Mouse (Mus musculus) erythroblast, embryonic 14.5 days (primary cell): ENCODE measurements at regions not wholly inside any gene's neighbourhood (a gene's known extent, or its start where the extent isn't known, plus 50 kb on each side); places are given as distances from the start of the nearest gene placed in this dataset.

Experiments used
- H3K27me3 ChIP-seq: 2 replicates; pipeline ENCODE4 v1.6.1; 2012; ENCODE audit warnings: inconsistent platforms; ENCODE audit not compliant: control insufficient read depth
- H3K36me3 ChIP-seq: 2 replicates; pipeline ENCODE4 v1.6.1; 2012; ENCODE audit warnings: mild to moderate bottlenecking, inconsistent platforms; ENCODE audit not compliant: control insufficient read depth
- H3K4me1 ChIP-seq: 2 replicates; pipeline ENCODE4 v1.6.1; 2012; ENCODE audit warnings: inconsistent platforms; ENCODE audit not compliant: control insufficient read depth
- H3K4me3 ChIP-seq: replicated peaks from 2 replicates; pipeline ENCODE3; 2012; ENCODE audit warnings: moderate library complexity, mild to moderate bottlenecking, inconsistent platforms
- H3K9me3 ChIP-seq: 2 replicates; pipeline ENCODE4 v1.6.1; 2012; ENCODE audit warnings: low read length, inconsistent platforms, mixed read lengths; ENCODE audit not compliant: control insufficient read depth
- GATA1 ChIP-seq: IDR thresholded peaks from 2 replicates; pipeline ENCODE4 v1.6.1; 2012; ENCODE audit warnings: low read length, inconsistent platforms, mixed read lengths
- TAL1 ChIP-seq: IDR thresholded peaks from 3 replicates; pipeline ENCODE4 v1.6.1; 2012; ENCODE audit warnings: low read length, inconsistent platforms, mixed read lengths

GRCm38 (mm10) chr11:112154712-112155319 lies 627.2 kb upstream of the Sox9 start:
- no peaks in the 10 kb centered on the region for H3K27me3 ChIP-seq
- no peak overlapping the region for H3K4me3 ChIP-seq
- TF ChIP-seq TAL1 (no peak), GATA1 (no peak)
- H3K4me1 ChIP-seq: no peaks in the 10 kb centered on the region
- no peaks in the 10 kb centered on the region for H3K36me3 ChIP-seq
- peaks cover 4% of the 10 kb centered on the region; the same call in 1 of the 2 replicates for H3K9me3 ChIP-seq

DNA sequence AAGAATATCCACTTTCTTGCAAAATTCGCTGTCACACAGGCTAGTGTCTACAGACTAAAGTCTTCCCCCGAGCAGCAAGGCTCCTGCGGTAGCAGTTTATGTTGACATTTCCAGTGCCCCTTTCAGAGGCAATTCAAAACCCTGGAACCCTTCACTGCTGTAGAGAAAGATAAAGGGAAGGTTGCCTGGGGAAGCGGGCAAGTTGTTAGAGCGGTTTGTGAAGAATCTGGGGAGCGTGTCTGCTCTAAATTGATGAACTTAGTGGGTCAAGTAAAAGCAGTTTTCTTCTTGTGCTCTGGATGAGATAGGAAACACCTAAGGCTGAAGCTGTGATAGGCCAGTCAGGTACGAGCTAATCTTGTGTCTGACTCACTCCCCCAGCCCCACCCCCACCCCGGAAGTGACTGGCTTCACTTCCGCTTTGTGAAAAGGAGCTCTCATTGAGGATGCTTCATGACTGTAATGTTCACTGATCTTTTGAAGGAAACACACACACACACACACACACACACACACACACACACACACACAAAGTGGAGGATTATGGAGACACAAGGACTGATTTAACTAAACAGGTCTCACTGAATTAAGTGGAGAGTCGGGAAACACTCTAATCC lies 626.6 kb upstream of the Sox9 start:
- TF ChIP-seq TAL1: no peak
- TF ChIP-seq GATA1: no peak

GRCm38 (mm10) chr11:112163681-112164265 lies 618.3 kb upstream of the Sox9 start:
- H3K4me1 ChIP-seq: no peaks in the 10 kb centered on the region
- TF ChIP-seq GATA1 (no peak), TAL1 (no peak)
- no peak overlapping the region for H3K4me3 ChIP-seq
- no peaks in the 10 kb centered on the region for H3K27me3 ChIP-seq
- peaks cover 15% of the 10 kb centered on the region for H3K9me3 ChIP-seq
- H3K36me3 ChIP-seq: no peaks in the 10 kb centered on the region

More for the DNA sequence above, 626.6 kb upstream of the Sox9 start:
- Histone ChIP-seq H3K9me3 (peaks cover 4% of the 10 kb centered on the region; the same call in 1 of the 2 replicates), H3K27me3 (no peaks in the 10 kb centered on the region), H3K4me3 (no peak overlapping the region), H3K36me3 (no peaks in the 10 kb centered on the region), H3K4me1 (no peaks in the 10 kb centered on the region)

GRCm38 (mm10) chr11:112173585-112173984 lies 608.4 kb upstream of the Sox9 start:
- no peaks in the 10 kb centered on the region for H3K36me3 ChIP-seq
- H3K27me3 ChIP-seq: no peaks in the 10 kb centered on the region
- no peak overlapping the region for H3K4me3 ChIP-seq
- H3K4me1 ChIP-seq: no peaks in the 10 kb centered on the region
- peaks cover 20% of the 10 kb centered on the region for H3K9me3 ChIP-seq
- no peak for TF ChIP-seq GATA1
- TF ChIP-seq TAL1: no peak

DNA sequence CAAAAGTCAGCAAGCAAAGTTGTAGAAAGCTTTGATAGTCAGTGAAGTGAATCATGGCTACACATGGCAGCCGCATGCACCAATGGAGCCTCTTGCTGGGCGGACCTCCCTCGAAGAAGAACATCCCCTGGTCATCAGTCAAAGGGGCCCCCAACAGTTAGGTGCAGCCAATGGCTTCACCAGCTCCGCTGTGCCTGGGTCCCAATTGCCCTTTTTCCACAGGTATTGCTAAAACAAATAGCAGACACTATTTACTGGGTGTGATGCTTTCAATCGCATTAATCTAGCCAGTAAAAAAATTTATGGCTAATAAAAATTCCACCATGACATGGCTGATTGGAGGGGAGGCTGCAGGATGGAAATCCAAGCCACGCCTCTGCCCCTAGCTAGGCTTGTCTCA lies 606.7 kb upstream of the Sox9 start:
- Histone ChIP-seq H3K4me3 (no peak overlapping the region), H3K9me3 (peaks cover 21% of the 10 kb centered on the region), H3K4me1 (no peaks in the 10 kb centered on the region), H3K27me3 (no peaks in the 10 kb centered on the region), H3K36me3 (no peaks in the 10 kb centered on the region)
- TF ChIP-seq TAL1: no peak
- no peak for TF ChIP-seq GATA1

GRCm38 (mm10) chr11:112180666-112181065 lies 601.4 kb upstream of the Sox9 start:
- Histone ChIP-seq H3K36me3 (no peaks in the 10 kb centered on the region), H3K4me1 (no peaks in the 10 kb centered on the region), H3K27me3 (no peaks in the 10 kb centered on the region), H3K4me3 (no peak overlapping the region), H3K9me3 (peaks cover 14% of the 10 kb centered on the region)
- no peak for TF ChIP-seq GATA1
- no peak for TF ChIP-seq TAL1

- Histone ChIP-seq H3K36me3 (no peaks in the 10 kb centered on the region), H3K4me1 (no peaks in the 10 kb centered on the region), H3K9me3 (no peaks in the 10 kb centered on the region), H3K27me3 (no peaks in the 10 kb centered on the region), H3K4me3 (no peak overlapping the region)
- TF ChIP-seq TAL1 (no peak), GATA1 (no peak)
Measured at GRCm38 (mm10) chr11:112197620-112198268, 584.3 kb upstream of the Sox9 start.

GRCm38 (mm10) chr11:112204561-112204960 lies 577.5 kb upstream of the Sox9 start:
- TF ChIP-seq GATA1 (no peak), TAL1 (no peak)
- Histone ChIP-seq H3K9me3 (no peaks in the 10 kb centered on the region), H3K4me1 (no peaks in the 10 kb centered on the region), H3K27me3 (no peaks in the 10 kb centered on the region), H3K36me3 (no peaks in the 10 kb centered on the region), H3K4me3 (no peak overlapping the region)

DNA sequence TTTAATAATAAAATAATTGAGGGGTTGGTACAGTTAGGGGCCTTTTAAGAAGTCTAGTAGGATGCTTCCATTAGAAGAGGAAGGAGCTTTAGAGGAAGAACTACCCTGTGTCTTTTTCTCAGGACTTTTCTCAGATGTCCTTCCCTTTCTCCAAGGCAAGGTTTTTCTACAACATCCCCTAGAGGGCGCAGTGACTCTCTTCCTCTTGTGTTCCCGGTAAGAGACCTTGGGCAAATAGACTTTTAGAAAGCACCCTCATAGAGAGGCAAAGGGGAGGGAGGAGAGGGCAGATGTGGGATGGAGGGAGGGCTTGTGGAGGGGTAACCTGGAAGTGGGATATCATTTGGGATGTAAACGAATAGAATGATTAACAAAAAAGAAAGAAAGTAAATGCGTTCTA lies 572.6 kb upstream of the Sox9 start:
- Histone ChIP-seq H3K36me3 (no peaks in the 10 kb centered on the region), H3K4me3 (no peak overlapping the region), H3K27me3 (no peaks in the 10 kb centered on the region), H3K4me1 (no peaks in the 10 kb centered on the region), H3K9me3 (no peaks in the 10 kb centered on the region; the same call in 1 of the 2 replicates)
- no peak for TF ChIP-seq GATA1
- no peak for TF ChIP-seq TAL1
